Mouse (Mus musculus): ENCODE data around the gene Dnajc10.

The Dnajc10 gene

GRCm38 (mm10) chr2:80315242-80316161 is at the start of gene Dnajc10:
Dnajc10 (plus strand) TSS chr2:80315466.
- peak; percentile 71 to 88 for DNase-seq (ENCODE audit: low spot score in 2 of 2)

- DNase-seq (ENCODE audit: low spot score in 2 of 2): peak; percentile 48 to 61
Observed at GRCm38 (mm10) chr2:80266894-80267293, 48.4 kb upstream of the Dnajc10 start.

- no peak for DNase-seq (ENCODE audit: low spot score in 2 of 2)
Observed at GRCm38 (mm10) chr2:80268053-80268452, 47.2 kb upstream of the Dnajc10 start.

GRCm38 (mm10) chr2:80271431-80271830 is 43.8 kb upstream of the Dnajc10 start:
- no peak for DNase-seq (ENCODE audit: low spot score in 2 of 2)

GRCm38 (mm10) chr2:80273038-80273437 is 42.2 kb upstream of the Dnajc10 start:
- DNase-seq (ENCODE audit: low spot score in 2 of 2): no peak

GRCm38 (mm10) chr2:80273763-80274162 is 41.5 kb upstream of the Dnajc10 start:
- DNase-seq (ENCODE audit: low spot score in 2 of 2): no peak

DNA sequence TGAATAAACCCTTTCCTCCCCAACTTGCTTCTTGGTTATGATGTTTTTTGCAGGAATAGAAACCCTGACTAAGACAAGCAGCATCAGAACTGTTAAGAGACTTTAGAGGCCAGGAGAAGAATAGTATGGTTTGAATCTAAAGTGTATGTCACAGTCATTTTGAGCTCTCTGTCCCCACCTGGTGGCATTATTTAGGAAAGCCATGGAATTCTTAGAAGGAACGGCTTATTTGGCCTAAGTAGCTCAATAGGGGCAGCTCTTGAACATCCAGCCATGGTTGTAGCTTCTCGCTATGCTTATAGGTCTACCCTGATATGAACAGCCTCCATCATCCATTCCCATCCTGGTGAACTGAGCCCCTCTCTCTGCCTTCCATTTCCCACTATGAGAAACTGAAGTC is 40.1 kb upstream of the Dnajc10 start:
- DNase-seq (ENCODE audit: low spot score in 2 of 2): peak in 1 of 2 experiments; percentile 15

GRCm38 (mm10) chr2:80282214-80282613 is 33.1 kb upstream of the Dnajc10 start:
- no peak for DNase-seq (ENCODE audit: low spot score in 2 of 2)

DNA sequence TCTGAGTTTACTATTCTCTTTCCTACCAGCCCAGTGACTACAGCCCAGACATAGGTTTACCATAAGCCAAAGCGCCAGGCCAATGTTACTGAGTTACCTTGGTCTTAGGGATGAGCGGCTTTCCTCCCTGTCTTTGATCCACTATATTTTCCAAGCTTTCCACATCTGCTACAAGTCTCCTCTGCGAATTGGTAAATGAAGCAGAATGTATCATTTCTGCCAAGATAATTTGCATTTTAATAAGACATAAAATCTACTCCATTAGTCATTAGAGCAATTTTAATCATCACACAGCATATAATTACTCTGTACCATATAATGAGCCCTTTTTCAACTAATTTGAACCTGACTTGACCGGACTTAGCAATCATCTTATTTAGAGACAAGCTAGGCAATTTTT is 28.9 kb upstream of the Dnajc10 start:
- DNase-seq (ENCODE audit: low spot score in 2 of 2): no peak

GRCm38 (mm10) chr2:80292172-80292571 is 23.1 kb upstream of the Dnajc10 start, which contains the start of gene Prdx6b:
Prdx6b (plus strand) TSS chr2:80292472.
- no peak for DNase-seq (ENCODE audit: low spot score in 2 of 2)

DNA sequence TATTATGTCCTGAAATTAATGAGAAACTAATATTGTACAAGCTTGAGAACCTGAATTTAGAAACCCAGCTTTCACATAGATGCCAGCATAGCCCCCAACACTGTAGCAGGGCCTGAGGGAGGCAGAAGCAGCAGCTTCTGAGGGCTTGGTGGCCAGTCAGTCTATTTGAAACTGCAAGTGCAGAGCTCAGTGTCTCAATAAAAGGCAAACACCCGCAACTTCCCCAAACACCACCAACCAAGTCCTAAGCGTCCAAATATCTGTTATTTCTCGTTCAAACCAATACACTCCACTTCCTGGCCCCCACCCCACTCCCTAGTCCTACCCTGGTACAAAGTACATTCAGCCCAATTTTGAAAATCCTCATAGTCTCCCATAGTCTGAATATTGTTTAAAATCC is 16.9 kb upstream of the Dnajc10 start:
- DNase-seq (ENCODE audit: low spot score in 2 of 2): no peak

- no peak for DNase-seq (ENCODE audit: low spot score in 2 of 2)
Observed at GRCm38 (mm10) chr2:80300806-80301205, 14.5 kb upstream of the Dnajc10 start.

DNA sequence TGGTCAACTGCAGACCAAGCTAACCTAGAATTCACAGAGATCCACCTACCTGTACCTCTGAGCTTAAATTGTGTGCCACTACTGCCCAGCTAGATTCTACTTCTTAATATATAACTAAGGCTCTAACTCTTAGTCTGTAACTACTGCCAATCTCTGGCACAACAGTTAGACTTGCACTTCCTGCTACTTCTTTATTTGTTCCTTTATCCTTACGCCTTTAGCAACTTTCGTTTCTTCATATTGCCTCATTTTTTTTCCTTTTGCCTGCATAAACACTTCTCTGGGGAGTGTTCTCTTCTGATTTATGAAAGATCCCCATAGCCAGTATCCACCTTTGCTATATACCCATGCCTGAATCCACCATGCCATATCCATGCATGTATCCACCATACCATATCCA is 11.3 kb upstream of the Dnajc10 start:
- DNase-seq (ENCODE audit: low spot score in 2 of 2): no peak

DNA sequence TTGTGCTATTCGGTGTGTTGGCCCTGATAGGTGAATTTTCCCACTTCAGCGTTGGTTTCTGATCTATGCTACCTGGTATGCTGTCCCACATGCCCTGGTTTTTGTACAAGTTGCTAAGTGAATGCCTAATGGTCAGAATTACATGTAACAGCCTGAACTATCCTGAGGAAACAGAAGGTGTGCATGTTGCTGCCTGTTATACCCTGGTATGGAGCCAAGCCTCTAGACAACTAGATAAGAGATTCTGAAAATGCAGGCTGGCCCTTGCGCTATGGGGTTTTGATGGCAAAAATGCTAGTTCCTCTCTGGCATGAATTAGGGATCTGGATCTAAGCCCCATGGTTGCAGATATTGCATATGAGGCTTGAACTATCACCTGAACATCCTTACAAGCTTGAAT is 7.6 kb upstream of the Dnajc10 start:
- no peak for DNase-seq (ENCODE audit: low spot score in 2 of 2)

DNA sequence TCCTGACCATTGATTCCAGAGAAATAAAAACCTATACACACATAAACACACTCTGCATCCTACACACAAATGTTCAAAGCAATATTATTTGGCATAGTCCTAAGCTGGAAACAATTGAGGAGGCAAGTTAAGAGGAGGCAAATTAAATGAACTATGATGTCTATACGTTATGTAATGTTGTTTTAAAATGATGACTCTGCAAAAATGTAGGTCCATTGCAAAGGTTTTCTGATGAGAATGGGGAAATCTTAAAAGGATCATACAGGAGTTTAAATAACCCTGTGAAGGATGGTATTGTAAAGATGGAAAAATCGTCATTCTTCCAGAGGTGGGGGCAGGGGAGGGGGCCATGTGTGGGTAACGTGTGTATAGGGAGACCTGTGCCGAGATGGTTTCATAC is 5.5 kb upstream of the Dnajc10 start:
- DNase-seq (ENCODE audit: low spot score in 2 of 2): no peak

DNA sequence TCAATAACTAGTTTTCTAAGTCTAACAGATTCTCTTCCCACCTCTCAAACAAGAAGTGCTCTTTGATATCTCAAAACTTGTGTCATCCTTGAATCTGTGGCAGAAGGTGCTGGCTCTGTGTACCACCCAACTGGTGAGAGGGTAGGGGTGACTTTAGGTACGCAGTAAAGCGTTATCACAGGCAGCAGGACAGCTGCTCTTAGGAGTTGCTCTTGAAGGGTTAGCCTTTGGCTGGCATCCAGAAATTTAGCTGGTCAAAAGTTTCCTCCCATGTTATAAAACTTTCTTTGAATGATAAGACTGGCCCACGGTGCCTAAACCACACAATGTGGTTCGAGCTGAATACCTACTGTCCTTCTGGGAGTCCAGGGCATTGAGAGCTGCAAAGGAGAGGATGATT is 4.5 kb upstream of the Dnajc10 start:
- no peak for DNase-seq (ENCODE audit: low spot score in 2 of 2)

- DNase-seq (ENCODE audit: low spot score in 2 of 2): no peak
Observed at GRCm38 (mm10) chr2:80311350-80311749, 3.9 kb upstream of the Dnajc10 start.

DNA sequence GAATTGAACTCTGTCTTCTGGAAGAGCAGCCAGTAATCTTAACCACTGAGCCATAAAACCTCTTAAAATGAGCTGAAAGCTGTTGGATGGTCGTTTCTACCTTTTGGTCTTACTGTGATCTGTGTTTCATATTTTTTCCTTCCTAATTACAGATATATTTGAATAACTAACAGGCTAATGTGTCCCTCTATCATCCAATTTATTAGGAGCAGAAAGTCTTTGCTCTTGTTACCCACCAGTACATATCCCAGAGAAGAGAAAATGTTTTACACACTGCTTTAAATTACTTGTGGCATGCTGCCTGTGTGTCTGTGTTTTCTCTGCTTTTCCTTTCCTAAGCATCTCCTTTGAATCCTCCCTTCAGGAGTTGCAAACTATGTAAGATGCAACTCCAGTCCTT is 1.1 kb upstream of the Dnajc10 start:
- no peak for DNase-seq (ENCODE audit: low spot score in 2 of 2)

- no peak for DNase-seq (ENCODE audit: low spot score in 2 of 2)
Observed at GRCm38 (mm10) chr2:80314854-80315241, 418 bp upstream of the Dnajc10 start.

GRCm38 (mm10) chr2:80322878-80323277 is 7.6 kb downstream of the Dnajc10 start:
- no peak for DNase-seq (ENCODE audit: low spot score in 2 of 2)

- DNase-seq (ENCODE audit: low spot score in 2 of 2): no peak
Observed at GRCm38 (mm10) chr2:80325779-80326178, 10.5 kb downstream of the Dnajc10 start.

GRCm38 (mm10) chr2:80327272-80327671 is 12.0 kb downstream of the Dnajc10 start:
- no peak for DNase-seq (ENCODE audit: low spot score in 2 of 2)

DNA sequence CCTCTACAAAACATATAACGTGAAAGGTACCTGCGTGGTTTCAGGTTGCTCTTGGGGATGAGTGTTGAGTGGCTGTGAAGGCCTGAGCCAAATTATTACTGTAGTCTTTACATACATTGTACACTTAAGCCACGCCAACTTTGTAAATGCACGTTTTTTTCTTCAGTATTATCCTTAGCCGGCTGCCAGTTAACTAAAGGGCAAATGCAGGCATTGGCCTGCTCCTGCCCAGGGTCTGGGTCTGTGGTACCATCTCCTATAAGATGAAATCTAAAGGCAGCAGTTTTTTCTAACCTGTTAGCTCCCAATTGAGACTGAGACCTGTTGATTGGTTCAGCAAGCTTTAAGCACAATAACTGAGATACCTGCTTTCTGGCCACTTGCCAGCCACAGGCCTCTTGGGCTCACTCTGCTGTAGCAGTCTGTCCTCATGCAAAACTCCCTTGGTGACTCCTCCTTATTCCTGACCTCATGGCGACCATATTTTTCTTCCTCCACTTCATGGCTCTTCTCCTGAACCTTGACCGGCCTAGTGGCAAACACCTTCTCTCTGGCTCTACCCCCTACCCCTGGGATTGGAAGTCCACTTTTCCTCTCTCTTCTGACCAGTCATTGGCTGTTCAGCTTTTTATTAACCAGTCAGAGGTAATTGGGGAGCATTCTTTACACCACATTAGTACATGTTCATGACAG is 13.8 kb downstream of the Dnajc10 start:
- DNase-seq (ENCODE audit: low spot score in 2 of 2): no peak
